Mouse (Mus musculus): ENCODE measurements at regions not wholly inside any gene's neighbourhood (a gene's known extent, or its start where the extent isn't known, plus 50 kb on each side); places are given as distances from the start of the nearest gene placed in this dataset.

DNA sequence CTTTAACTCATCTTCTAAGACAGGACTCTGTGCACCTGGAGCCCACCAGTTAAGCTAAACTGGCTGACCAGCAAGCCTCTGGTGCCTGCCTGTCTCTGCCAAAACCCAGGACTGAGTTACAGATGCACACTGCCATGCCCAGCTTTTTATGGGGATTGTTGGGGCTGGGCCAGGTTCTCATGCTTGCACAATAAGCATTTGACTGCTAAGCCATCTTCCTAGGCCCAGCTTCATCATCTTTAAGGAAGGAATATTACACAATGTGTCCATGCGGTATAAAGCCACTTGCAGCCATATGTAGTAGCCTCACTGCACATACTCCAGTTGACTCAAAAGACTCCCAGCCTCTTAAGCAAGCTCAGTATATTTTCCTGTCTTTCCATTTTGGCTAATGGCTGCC, 340.4 kb downstream of the Agtpbp1 start:
- Histone ChIP-seq H3K27me3 (ENCODE audit: control insufficient read depth, insufficient read depth, low read length) (no peaks in the 10 kb centered on the region), H3K4me3 (ENCODE audit: control insufficient read depth, insufficient read depth, low read length) (no peak overlapping the region), H3K4me1 (replicated peaks; ENCODE audit: control insufficient read depth, insufficient read depth, low read length) (no peaks in the 10 kb centered on the region), H3K36me3 (ENCODE audit: control insufficient read depth, insufficient read depth, low read length) (no peaks in the 10 kb centered on the region), H3K27ac (ENCODE audit: control insufficient read depth, insufficient read depth, low read length) (no peak overlapping the region)
- no peak for DNase-seq
- no peak for TF ChIP-seq POLR2A (IDR thresholded peaks at IDR 0.05; ENCODE audit: control insufficient read depth, extremely low read depth, insufficient read depth, low read length, poor library complexity)
- no peak for TF ChIP-seq CTCF (IDR thresholded peaks at IDR 0.05; ENCODE audit: borderline replicate concordance, control insufficient read depth, extremely low read depth, insufficient read depth, low read length, poor library complexity)
- WGBS: 94% methylated on average over 1 of the region's 1 CpGs

DNA sequence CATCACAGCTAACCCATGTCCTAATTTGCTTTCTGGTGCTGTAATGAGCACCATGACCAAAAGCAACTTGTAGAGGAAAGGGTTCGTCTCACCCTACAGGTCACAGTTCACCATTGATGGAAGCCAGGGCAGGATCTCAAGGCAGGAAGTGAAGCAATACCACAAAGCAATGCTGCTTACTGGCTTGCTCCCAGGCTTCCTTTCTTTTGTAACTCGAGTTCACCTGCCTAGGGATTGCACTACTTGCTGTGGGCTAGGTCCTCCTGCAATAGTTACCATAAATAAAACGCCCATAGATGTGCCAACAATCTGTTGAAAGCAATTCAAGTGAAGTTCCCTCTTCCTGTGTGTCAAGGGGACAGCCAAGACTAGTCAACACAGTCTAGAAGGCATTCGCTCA, 342.4 kb downstream of the Agtpbp1 start:
- no peak overlapping the region for H3K4me3 ChIP-seq (ENCODE audit: control insufficient read depth, insufficient read depth, low read length)
- no peak overlapping the region for H3K27ac ChIP-seq (ENCODE audit: control insufficient read depth, insufficient read depth, low read length)
- 47% methylated on average over 4 of the region's 4 CpGs for WGBS
- no peaks in the 10 kb centered on the region for H3K4me1 ChIP-seq (replicated peaks; ENCODE audit: control insufficient read depth, insufficient read depth, low read length)
- no peaks in the 10 kb centered on the region for H3K27me3 ChIP-seq (ENCODE audit: control insufficient read depth, insufficient read depth, low read length)
- no peak for TF ChIP-seq CTCF (IDR thresholded peaks at IDR 0.05; ENCODE audit: borderline replicate concordance, control insufficient read depth, extremely low read depth, insufficient read depth, low read length, poor library complexity)
- TF ChIP-seq POLR2A (IDR thresholded peaks at IDR 0.05; ENCODE audit: control insufficient read depth, extremely low read depth, insufficient read depth, low read length, poor library complexity): no peak
- H3K36me3 ChIP-seq (ENCODE audit: control insufficient read depth, insufficient read depth, low read length): no peaks in the 10 kb centered on the region
- DNase-seq: no peak

DNA sequence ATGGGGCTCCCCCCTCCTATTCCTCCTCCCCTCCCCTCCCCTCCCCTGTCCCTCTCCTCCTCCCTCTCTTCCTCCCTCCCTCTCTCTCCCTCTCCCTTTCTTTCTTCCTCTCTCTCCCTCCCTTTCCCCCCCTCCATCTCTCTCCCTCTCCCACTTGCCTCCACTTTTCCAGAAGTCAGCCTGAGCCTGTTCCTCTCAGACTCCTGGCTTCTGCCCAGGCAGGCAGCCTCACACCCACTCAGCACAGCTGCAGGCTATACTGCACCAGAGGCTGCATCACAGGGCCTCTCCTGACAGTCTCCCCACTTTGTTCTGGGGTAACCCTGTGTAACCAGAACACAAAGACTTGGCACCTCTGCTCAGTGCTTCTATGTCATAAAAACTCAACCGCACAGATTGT, 346.3 kb downstream of the Agtpbp1 start:
- no peaks in the 10 kb centered on the region for H3K36me3 ChIP-seq (ENCODE audit: control insufficient read depth, insufficient read depth, low read length)
- H3K27ac ChIP-seq (ENCODE audit: control insufficient read depth, insufficient read depth, low read length): no peak overlapping the region
- H3K4me3 ChIP-seq (ENCODE audit: control insufficient read depth, insufficient read depth, low read length): no peak overlapping the region
- no peaks in the 10 kb centered on the region for H3K4me1 ChIP-seq (replicated peaks; ENCODE audit: control insufficient read depth, insufficient read depth, low read length)
- TF ChIP-seq POLR2A (IDR thresholded peaks at IDR 0.05; ENCODE audit: control insufficient read depth, extremely low read depth, insufficient read depth, low read length, poor library complexity) (no peak), CTCF (IDR thresholded peaks at IDR 0.05; ENCODE audit: borderline replicate concordance, control insufficient read depth, extremely low read depth, insufficient read depth, low read length, poor library complexity) (no peak)
- DNase-seq: no peak
- 85% methylated on average over 1 of the region's 1 CpGs for WGBS
- H3K27me3 ChIP-seq (ENCODE audit: control insufficient read depth, insufficient read depth, low read length): no peaks in the 10 kb centered on the region

DNA sequence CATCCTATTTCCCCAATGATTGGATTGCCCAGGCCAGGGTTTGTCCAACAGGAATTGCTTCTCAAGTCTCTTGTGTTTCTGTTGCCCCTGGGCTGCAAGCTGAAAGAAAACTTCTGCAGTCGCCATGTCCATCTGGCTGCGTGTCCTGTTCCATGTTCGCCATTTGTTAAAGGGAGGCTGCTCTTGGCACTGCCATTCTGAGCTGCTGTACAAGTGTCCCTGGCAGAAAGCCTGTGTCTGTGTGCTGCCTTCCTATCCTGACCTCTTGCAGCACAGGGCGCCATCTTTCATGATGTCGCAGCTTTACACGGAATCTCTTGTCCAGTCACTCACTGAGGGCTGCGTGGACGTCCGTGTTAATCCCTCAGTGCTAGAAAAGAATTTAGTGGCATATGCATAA, 349.2 kb downstream of the Agtpbp1 start:
- Histone ChIP-seq H3K27me3 (ENCODE audit: control insufficient read depth, insufficient read depth, low read length) (no peaks in the 10 kb centered on the region), H3K4me3 (ENCODE audit: control insufficient read depth, insufficient read depth, low read length) (no peak overlapping the region), H3K36me3 (ENCODE audit: control insufficient read depth, insufficient read depth, low read length) (no peaks in the 10 kb centered on the region), H3K4me1 (replicated peaks; ENCODE audit: control insufficient read depth, insufficient read depth, low read length) (no peaks in the 10 kb centered on the region), H3K27ac (ENCODE audit: control insufficient read depth, insufficient read depth, low read length) (no peak overlapping the region)
- DNase-seq: no peak
- TF ChIP-seq CTCF (IDR thresholded peaks at IDR 0.05; ENCODE audit: borderline replicate concordance, control insufficient read depth, extremely low read depth, insufficient read depth, low read length, poor library complexity) (no peak), POLR2A (IDR thresholded peaks at IDR 0.05; ENCODE audit: control insufficient read depth, extremely low read depth, insufficient read depth, low read length, poor library complexity) (no peak)
- WGBS: 98% methylated on average over 9 of the region's 9 CpGs

DNA sequence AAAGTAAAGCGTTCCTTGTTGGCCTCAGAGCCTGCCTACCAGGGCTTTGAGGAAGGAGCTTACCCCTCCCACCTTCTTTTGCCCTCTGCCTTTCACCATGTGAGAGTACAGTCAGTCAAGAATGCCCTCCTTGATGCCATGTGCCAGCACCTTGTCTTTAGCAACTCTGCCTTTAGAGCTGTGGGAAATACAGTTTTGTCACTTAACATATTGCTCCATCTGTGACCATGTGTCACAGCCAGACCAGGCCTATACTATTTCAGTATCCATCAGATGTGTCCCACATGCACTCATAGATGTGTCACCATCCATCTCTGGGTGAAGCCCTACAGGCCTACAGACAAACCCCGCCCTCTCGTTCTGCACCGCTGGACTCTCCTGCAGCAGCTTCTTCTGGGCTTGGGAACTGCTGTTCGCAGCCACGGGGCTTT, 355.9 kb downstream of the Agtpbp1 start:
- Histone ChIP-seq H3K4me3 (ENCODE audit: control insufficient read depth, insufficient read depth, low read length) (no peak overlapping the region), H3K27me3 (ENCODE audit: control insufficient read depth, insufficient read depth, low read length) (no peaks in the 10 kb centered on the region), H3K4me1 (replicated peaks; ENCODE audit: control insufficient read depth, insufficient read depth, low read length) (peaks cover 8% of the 10 kb centered on the region; the same call in 1 of the 2 replicates), H3K27ac (ENCODE audit: control insufficient read depth, insufficient read depth, low read length) (no peak overlapping the region), H3K36me3 (ENCODE audit: control insufficient read depth, insufficient read depth, low read length) (no peaks in the 10 kb centered on the region)
- WGBS: 88% methylated on average over 6 of the region's 6 CpGs
- TF ChIP-seq CTCF (IDR thresholded peaks at IDR 0.05; ENCODE audit: borderline replicate concordance, control insufficient read depth, extremely low read depth, insufficient read depth, low read length, poor library complexity) (no peak), POLR2A (IDR thresholded peaks at IDR 0.05; ENCODE audit: control insufficient read depth, extremely low read depth, insufficient read depth, low read length, poor library complexity) (no peak)
- no peak for DNase-seq

DNA sequence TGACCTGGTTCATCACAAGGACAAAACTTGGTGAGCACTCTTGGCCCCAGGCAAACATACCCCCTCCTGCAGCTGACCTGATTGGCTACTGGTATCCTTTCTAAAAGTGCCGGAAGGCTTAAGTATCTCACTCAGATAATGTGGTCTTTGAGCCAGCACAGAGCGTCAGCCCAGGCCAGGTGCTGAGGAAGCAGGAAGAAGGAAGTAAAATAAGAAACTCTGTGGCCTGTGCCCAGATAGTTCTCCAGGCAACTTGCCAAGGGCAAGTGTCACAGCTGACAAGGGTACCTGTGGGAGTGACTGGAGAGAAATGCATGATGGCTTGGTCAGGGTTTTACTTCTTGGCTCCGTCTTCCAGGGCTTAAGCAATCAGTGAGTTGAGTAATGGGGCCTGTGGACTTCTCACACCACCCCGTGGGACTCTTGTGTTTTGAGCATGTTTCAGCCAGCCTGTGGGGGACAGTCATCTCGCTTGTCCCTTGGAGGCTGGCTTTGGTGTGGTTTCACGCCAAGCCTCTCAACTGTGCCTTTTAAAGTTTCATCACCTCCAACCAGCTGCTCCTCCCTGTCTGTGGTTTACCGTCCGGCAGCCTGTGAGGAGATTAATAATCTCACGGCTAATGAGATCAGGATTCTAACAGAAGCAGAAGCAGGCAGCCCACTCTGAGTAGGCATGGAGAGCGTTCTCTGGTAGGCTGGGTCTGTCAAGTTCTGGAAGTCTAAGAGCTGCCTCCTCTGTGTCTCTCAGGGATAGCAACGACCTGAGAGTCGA, 356.8 kb downstream of the Agtpbp1 start:
- TF ChIP-seq POLR2A (IDR thresholded peaks at IDR 0.05; ENCODE audit: control insufficient read depth, extremely low read depth, insufficient read depth, low read length, poor library complexity): no peak
- TF ChIP-seq CTCF (IDR thresholded peaks at IDR 0.05; ENCODE audit: borderline replicate concordance, control insufficient read depth, extremely low read depth, insufficient read depth, low read length, poor library complexity): no peak
- Histone ChIP-seq H3K27ac (ENCODE audit: control insufficient read depth, insufficient read depth, low read length) (no peak overlapping the region), H3K4me3 (ENCODE audit: control insufficient read depth, insufficient read depth, low read length) (no peak overlapping the region), H3K27me3 (ENCODE audit: control insufficient read depth, insufficient read depth, low read length) (no peaks in the 10 kb centered on the region), H3K4me1 (replicated peaks; ENCODE audit: control insufficient read depth, insufficient read depth, low read length) (peaks cover 8% of the 10 kb centered on the region; the same call in 1 of the 2 replicates), H3K36me3 (ENCODE audit: control insufficient read depth, insufficient read depth, low read length) (no peaks in the 10 kb centered on the region)
- 27% methylated on average over 12 of the region's 12 CpGs for WGBS
- DNase-seq: no peak

Data from thymus, adult 2 months (tissue).